Mouse (Mus musculus): ENCODE data around the gene Guca1a. TPM values are rescaled to one million over a fixed set of nuclear protein-coding genes. Genes with fewer than 3 reads are reported as not detected.
A peak's percentile ranks its signal among the peaks of the same experiment; 100 is the strongest.

Gene Guca1a
- total and polyA plus RNA-seq, 3 experiments: 2.1 to 5.2 (median 3.2) TPM

DNA sequence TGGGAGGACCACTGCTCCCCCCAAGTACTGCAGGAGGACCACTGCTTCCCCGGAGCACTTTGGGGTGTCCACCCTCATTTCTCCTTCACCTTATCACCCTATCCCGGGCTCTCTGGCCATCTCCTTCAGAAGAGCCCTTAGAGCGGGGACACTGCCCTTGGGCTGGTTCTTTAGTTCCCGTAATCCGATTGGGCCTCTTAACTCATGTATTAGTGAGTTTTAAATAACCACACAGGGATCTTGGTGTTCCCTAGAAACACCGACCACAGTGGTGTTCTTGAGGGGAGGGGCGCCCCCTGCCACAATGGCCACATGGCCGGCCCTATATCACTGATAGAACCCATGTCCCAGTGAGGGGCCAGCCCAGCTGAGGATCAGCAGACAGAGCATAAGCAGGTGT is 1.3 kb downstream of the Guca1a start:
- no peak for DNase-seq (ENCODE audit: extremely low read depth)
- Histone ChIP-seq H3K4me2 (ENCODE audit: insufficient read depth, low read depth, poor library complexity, severe bottlenecking) (no peak overlapping the region), H3K9me3 (replicated peaks; ENCODE audit: low read length) (no peaks in the 10 kb centered on the region), H3K79me2 (replicated peaks; ENCODE audit: control insufficient read depth, extremely low read depth, insufficient read depth, poor library complexity, severe bottlenecking) (no peaks in the 10 kb centered on the region), H3K36me3 (replicated peaks in 1 of 2; ENCODE audit: control insufficient read depth in 1 of 2, insufficient read depth in 1 of 2, low read length in 1 of 2) (no peaks in the 10 kb centered on the region), H3K27ac (ENCODE audit: insufficient read depth, low read depth) (no peak overlapping the region), H3K4me3 (replicated peaks in 1 of 3; ENCODE audit: low read depth in 2 of 3, low read length in 2 of 3, poor library complexity in 1 of 3) (no peak overlapping the region), H3K4me1 (ENCODE audit: control insufficient read depth in 1 of 2, insufficient read depth in 2 of 2) (peaks cover 3 to 16% of the 10 kb centered on the region in 2 experiments; a peak in 3 of 4 replicates), H3K27me3 (replicated peaks) (peaks cover 33% of the 10 kb centered on the region), H3K9ac (ENCODE audit: insufficient read depth, low read depth) (no peak overlapping the region)
- TF ChIP-seq ZC3H11A (IDR thresholded peaks at IDR 0.05; ENCODE audit: low read depth, low read length) (no peak), POLR2AphosphoS2 (IDR thresholded peaks at IDR 0.05; ENCODE audit: low read depth, low read length) (no peak), USF1 (IDR thresholded peaks at IDR 0.05; ENCODE audit: low read depth, low read length) (no peak), RAD21 (IDR thresholded peaks at IDR 0.05; ENCODE audit: low read depth, low read length) (no peak), CHD2 (IDR thresholded peaks at IDR 0.05; ENCODE audit: low read length) (no peak), TCF12 (IDR thresholded peaks at IDR 0.05; ENCODE audit: low read depth, low read length) (no peak)
- dilution Hi-C loops (cut with MboI; ENCODE audit: extremely low pct_ligation_motif_present, extremely low pct_unique_long_range_greater_than_20kb, low sequenced_read_pairs): no loop called here
- in situ Hi-C loops (cut with MboI; ENCODE audit: low pct_ligation_motif_present, low pct_unique_long_range_greater_than_20kb, low sequenced_read_pairs): loop anchor here (25.0 kb wide), 1 partner anchor 213 kb away; the partner anchor contains the start of genes Bysl, Gm20517 and Med20

DNA sequence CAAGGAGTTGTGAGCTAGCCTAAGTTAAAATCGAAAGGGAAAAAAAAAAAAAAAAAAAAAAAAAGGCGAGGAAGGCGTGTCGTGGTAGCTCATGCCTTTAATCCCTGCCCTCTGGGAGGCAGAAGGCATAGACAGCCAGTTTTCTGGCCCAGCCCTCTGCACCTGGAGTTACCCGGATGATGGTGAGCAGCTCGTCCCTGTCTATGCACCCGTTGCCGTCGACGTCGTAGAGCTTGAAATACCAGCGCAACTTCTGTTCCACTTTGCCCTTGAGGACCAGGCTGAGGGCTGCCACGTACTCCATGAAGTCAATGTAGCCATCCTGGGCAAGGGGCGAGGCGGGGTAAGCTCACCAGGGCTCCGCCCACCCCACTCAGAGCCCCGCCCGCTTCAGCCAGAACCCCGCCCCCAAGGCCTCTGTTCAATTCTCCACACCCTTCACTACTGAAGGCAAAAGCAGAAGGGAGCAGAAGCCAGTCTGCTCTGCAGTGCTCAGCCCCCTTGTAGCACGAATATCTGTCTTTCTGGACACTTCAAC is 4.9 kb downstream of the Guca1a start:
- Histone ChIP-seq H3K4me3 (replicated peaks in 1 of 3; ENCODE audit: low read depth in 2 of 3, low read length in 2 of 3, poor library complexity in 1 of 3) (peak overlapping the region; percentile 38 to 61 (median 45)), H3K9me3 (replicated peaks; ENCODE audit: low read length) (no peaks in the 10 kb centered on the region), H3K4me1 (ENCODE audit: control insufficient read depth in 1 of 2, insufficient read depth in 2 of 2) (peaks cover 3 to 16% of the 10 kb centered on the region in 2 experiments; a peak in 3 of 4 replicates), H3K9ac (ENCODE audit: insufficient read depth, low read depth) (peak overlapping the region; percentile 38; the same call in 1 of the 2 replicates), H3K27ac (ENCODE audit: insufficient read depth, low read depth) (no peak overlapping the region), H3K36me3 (replicated peaks in 1 of 2; ENCODE audit: control insufficient read depth in 1 of 2, insufficient read depth in 1 of 2, low read length in 1 of 2) (no peaks in the 10 kb centered on the region), H3K79me2 (replicated peaks; ENCODE audit: control insufficient read depth, extremely low read depth, insufficient read depth, poor library complexity, severe bottlenecking) (no peaks in the 10 kb centered on the region), H3K4me2 (ENCODE audit: insufficient read depth, low read depth, poor library complexity, severe bottlenecking) (peak overlapping the region; percentile 65), H3K27me3 (replicated peaks) (peaks cover 13% of the 10 kb centered on the region)
- in situ Hi-C loops (cut with MboI; ENCODE audit: low pct_ligation_motif_present, low pct_unique_long_range_greater_than_20kb, low sequenced_read_pairs): loop anchor here (25.0 kb wide), 1 partner anchor 217 kb away; the partner anchor contains the start of genes Bysl, Gm20517 and Med20
- dilution Hi-C loops (cut with MboI; ENCODE audit: extremely low pct_ligation_motif_present, extremely low pct_unique_long_range_greater_than_20kb, low sequenced_read_pairs): no loop called here
- DNase-seq (ENCODE audit: extremely low read depth): peak; percentile 83
- TF ChIP-seq ZNF384 (IDR thresholded peaks at IDR 0.05; ENCODE audit: low read depth, low read length): peak; percentile 98
- no peak for TF ChIP-seq MAFK (IDR thresholded peaks at IDR 0.05; ENCODE audit: insufficient replicate concordance, low read length)
- TF ChIP-seq MAX (IDR thresholded peaks at IDR 0.05; ENCODE audit: low read length): peak; percentile 36; the same call in 1 of the 2 replicates
- TF ChIP-seq USF2 (conservative IDR thresholded peaks at IDR 0.05; ENCODE audit: low read depth, low read length): no peak
- no peak for TF ChIP-seq ELF1 (IDR thresholded peaks at IDR 0.05; ENCODE audit: low read depth, low read length)
- peak; percentile 25; the same call in 1 of the 2 replicates for TF ChIP-seq MYC (IDR thresholded peaks at IDR 0.05; ENCODE audit: low read depth, low read length)
- TF ChIP-seq USF1 (IDR thresholded peaks at IDR 0.05; ENCODE audit: low read depth, low read length): no peak
- TF ChIP-seq POLR2A (IDR thresholded peaks at IDR 0.05; ENCODE audit: low read depth, low read length): peak; percentile 42; the same call in 1 of the 2 replicates
- 0 out of 2 replicates have a peak, but pooled peaks have one; percentile 26 for TF ChIP-seq TBP (conservative IDR thresholded peaks at IDR 0.05; ENCODE audit: low read depth, low read length)
